Mouse (Mus musculus) hindbrain, postnatal 0 days (tissue): ENCODE data around the gene Ccdc12. TPM values are rescaled to one million over a fixed set of nuclear protein-coding genes. Genes with fewer than 3 reads are reported as not detected.

Experiments
- ATAC-seq: fragments of 200-750 bp; cut with Nextera tagmentation; 2 replicates; pipeline ENCODE4 v1.8.0; 2017; ENCODE audit warnings: mild to moderate bottlenecking, moderate TSS enrichment, moderate library complexity
- DNase-seq: peaks from one replicate; pipeline ENCODE4 v3.0.0-alpha.2; 2015; ENCODE audit warnings: low spot score
- H3K27ac ChIP-seq: fragments of 300-500 bp; sonication (generic); 2 replicates; pipeline ENCODE4 v1.5.1; 2014; ENCODE audit warnings: mild to moderate bottlenecking
- H3K27me3 ChIP-seq: fragments of 300-500 bp; sonication (generic); 2 replicates; pipeline ENCODE4 v1.6.1; 2014; ENCODE audit warnings: low read length, mixed read lengths; ENCODE audit not compliant: insufficient read depth
- H3K36me3 ChIP-seq: fragments of 300-500 bp; sonication (generic); 2 replicates; pipeline ENCODE4 v1.6.1; 2014; ENCODE audit warnings: low read length, mixed read lengths; ENCODE audit not compliant: insufficient read depth
- H3K4me1 ChIP-seq: fragments of 300-500 bp; sonication (generic); 2 replicates; pipeline ENCODE4 v1.6.1; 2014; ENCODE audit warnings: antibody characterized with exemption, low read length, mixed read lengths; ENCODE audit not compliant: insufficient read depth
- H3K4me2 ChIP-seq: fragments of 300-500 bp; sonication (generic); 2 replicates; pipeline ENCODE4 v1.6.1; 2014; ENCODE audit warnings: low read depth, mild to moderate bottlenecking, low read length, moderate library complexity, mixed read lengths
- H3K4me3 ChIP-seq: fragments of 300-500 bp; sonication (generic); 2 replicates; pipeline ENCODE4 v1.5.1; 2014; ENCODE audit warnings: low read length
- H3K9ac ChIP-seq: fragments of 300-500 bp; sonication (generic); replicated peaks from 2 replicates; pipeline ENCODE4 v1.6.1; 2014; ENCODE audit warnings: mild to moderate bottlenecking, low read length, moderate library complexity, mixed read lengths
- H3K9me3 ChIP-seq: fragments of 300-500 bp; sonication (generic); 2 replicates; pipeline ENCODE4 v1.6.1; 2016; ENCODE audit warnings: low read length, mixed read lengths
- CTCF ChIP-seq: IDR thresholded peaks from 2 replicates; pipeline ENCODE4 v1.5.1; 2016; ENCODE audit warnings: antibody characterized with exemption, control low read depth, low read depth
- WGBS: fragments of 180-500 bp; shearing (Covaris S2); extraction: QIAGEN DNeasy Blood & Tissue Kit; methylation state at CpG from one replicate; pipeline ENCODE4 v1.1.7; 2014; 5-methylcytosine and 5-hydroxymethylcytosine counted together
- polyA plus RNA-seq: library from polyadenylated mRNA; unstranded; fragments of >200 nt; fragmentation: Nextera tagmentation; extraction: Ambion mirVana; gene quantifications from 2 replicates; pipeline ENCODE4 v1.2.1, GENCODE M21; 2015
- total RNA-seq: library from RNA; depleted of rRNA; stranded (reverse); fragments of >200 nt; gene quantifications from 2 replicates; pipeline ENCODE4 v1.2.3, GENCODE M21; 2014

Ccdc12 gene
- total and polyA plus RNA-seq, 2 experiments from 2014 or later, result 17.0 to 113 TPM

DNA sequence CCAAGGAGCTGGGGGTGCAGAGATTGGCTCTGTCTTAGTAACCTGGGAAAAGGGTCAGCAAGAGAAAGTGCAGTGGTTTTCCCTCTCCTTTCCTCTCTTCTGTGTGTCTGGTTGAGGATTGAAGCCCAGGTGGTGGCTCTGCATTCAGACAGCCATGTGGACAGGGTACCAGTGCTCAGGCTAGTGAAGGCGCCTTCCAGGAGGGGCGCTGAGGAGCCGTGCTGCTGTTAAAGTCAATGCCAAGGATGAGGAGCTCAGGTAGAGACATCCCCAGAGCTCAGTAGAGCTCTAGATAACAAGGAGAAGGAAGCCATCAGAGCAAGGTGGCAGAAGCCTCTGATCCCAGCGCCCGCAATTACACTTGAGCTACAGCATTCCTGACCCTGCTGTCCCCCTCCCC is 30.8 kb downstream of the Ccdc12 start:
- no peak overlapping the region for H3K9ac ChIP-seq
- no peak overlapping the region for H3K27ac ChIP-seq
- no peak overlapping the region for H3K4me3 ChIP-seq
- DNase-seq (no peak), ATAC-seq (no peak)
- WGBS, result 65% methylated on average over 5 of the region's 5 CpGs
- peak; percentile 50; the same call in 1 of the 2 replicates for TF ChIP-seq CTCF
- no peaks in the 10 kb centered on the region for H3K36me3 ChIP-seq
- H3K27me3 ChIP-seq, result no peaks in the 10 kb centered on the region
- H3K9me3 ChIP-seq, result no peaks in the 10 kb centered on the region
- no peak overlapping the region for H3K4me2 ChIP-seq
- peaks cover 32% of the 10 kb centered on the region; the same call in 1 of the 2 replicates for H3K4me1 ChIP-seq

DNA sequence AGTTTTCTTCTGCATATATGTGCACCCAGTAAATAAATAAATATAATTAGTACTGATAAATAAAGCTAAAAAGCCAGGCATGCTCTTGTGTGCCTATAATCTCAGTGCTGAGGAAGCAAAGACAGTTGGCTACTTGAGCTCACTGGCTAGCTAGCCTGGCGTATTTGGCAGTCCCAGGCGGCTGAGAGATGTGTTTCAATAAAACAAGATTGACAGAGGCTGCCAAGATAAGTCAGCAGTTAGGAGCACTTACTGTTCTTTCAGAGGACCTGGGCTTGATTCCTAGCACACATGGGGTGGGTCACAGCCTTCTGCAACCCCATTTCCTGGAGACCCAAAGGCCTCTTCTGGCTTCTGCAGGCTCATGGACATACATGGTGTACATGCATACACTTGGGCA is 31.5 kb downstream of the Ccdc12 start:
- WGBS, result 70% methylated on average over 2 of the region's 2 CpGs
- TF ChIP-seq CTCF, result no peak
- Histone ChIP-seq H3K9ac (no peak overlapping the region), H3K36me3 (no peaks in the 10 kb centered on the region), H3K4me1 (peaks cover 26% of the 10 kb centered on the region; the same call in 1 of the 2 replicates), H3K27me3 (no peaks in the 10 kb centered on the region), H3K4me2 (no peak overlapping the region), H3K27ac (no peak overlapping the region), H3K4me3 (no peak overlapping the region), H3K9me3 (no peaks in the 10 kb centered on the region)
- ATAC-seq, result no peak
- no peak for DNase-seq

DNA sequence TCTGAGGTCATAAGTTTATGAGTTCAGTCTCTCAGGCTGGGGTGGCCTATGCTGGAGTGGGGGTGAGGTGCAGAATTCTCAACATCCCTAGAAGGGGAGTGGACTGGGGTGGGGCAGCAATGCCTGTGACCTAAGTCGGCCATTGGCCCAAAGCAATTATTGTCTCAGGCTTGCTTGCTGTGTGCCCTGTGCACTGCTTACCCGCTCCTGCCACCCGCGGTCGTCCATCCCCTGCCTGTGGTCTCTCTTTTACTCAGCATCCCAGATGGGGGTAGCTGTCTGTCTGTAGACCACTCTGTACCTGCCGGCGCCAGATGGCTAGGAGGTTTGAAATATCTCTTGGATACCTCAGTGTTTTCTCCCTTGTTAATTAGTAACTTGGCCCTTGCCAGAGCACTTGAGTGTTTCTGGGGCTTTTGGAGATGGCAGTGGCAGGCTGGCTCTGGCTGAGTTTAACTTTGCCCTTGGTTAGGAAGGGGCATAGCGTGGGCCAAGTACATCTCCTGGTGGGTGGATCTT is 33.0 kb downstream of the Ccdc12 start:
- Histone ChIP-seq H3K9me3 (no peaks in the 10 kb centered on the region), H3K4me2 (no peak overlapping the region), H3K27me3 (no peaks in the 10 kb centered on the region), H3K36me3 (peaks cover 8% of the 10 kb centered on the region; the same call in 1 of the 2 replicates), H3K4me3 (no peak overlapping the region), H3K9ac (no peak overlapping the region), H3K4me1 (peaks cover 16% of the 10 kb centered on the region; the same call in 1 of the 2 replicates), H3K27ac (no peak overlapping the region)
- TF ChIP-seq CTCF, result no peak
- 82% methylated on average over 8 of the region's 8 CpGs for WGBS
- ATAC-seq, result no peak
- DNase-seq, result no peak

DNA sequence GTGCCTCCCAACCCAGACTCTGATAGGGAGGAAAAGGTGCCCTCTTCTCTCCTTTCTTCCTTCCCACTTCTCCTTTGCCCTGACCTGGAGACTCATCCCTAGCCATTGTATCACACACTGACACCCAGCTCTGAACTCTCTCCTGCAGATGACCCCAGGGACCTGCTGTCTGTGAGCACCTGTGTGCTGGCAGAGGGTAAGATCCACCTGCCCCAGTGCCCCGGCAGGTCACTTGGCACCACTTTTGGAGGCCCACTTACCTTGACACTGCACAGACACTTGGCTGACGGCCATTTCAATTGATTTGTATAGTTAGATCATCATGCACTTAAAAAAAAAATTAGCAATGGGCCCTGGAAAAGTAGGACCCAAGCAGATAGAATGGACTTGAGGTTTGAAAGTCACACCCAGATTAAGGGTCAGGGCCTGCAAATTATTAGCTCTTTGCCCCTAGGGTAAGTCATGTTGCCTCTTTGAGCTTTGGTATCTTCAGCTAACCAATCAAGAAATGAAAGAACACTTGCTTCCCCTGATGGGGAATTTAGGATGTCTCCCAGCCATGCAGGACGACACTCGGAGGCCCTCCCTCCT is 39.0 kb downstream of the Ccdc12 start:
- DNase-seq (no peak), ATAC-seq (no peak)
- Histone ChIP-seq H3K4me1 (no peaks in the 10 kb centered on the region), H3K27ac (no peak overlapping the region), H3K27me3 (no peaks in the 10 kb centered on the region), H3K9me3 (no peaks in the 10 kb centered on the region), H3K36me3 (peaks cover 13% of the 10 kb centered on the region), H3K9ac (no peak overlapping the region), H3K4me3 (no peak overlapping the region), H3K4me2 (no peak overlapping the region)
- WGBS, result 94% methylated on average over 4 of the region's 4 CpGs
- no peak for TF ChIP-seq CTCF

DNA sequence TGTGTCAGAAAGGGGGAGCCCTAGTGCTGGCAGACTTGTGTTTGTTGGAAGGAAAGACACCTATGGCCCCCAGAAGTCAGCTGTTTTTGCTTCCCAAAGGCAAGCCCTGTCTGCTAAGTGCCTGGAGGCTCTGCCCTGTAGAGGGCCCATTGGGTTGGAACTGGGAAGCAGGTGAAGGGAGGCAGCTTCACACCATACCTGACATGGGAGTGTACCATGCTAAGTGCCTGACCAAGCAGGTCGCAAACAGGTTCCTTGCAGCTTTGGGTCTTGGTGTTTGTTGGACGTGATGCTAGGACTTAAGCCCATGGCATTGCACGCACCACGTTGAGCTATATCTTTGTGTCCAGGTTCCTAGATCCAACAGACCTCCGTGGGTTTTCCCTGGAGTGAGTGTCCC is 40.1 kb downstream of the Ccdc12 start:
- Histone ChIP-seq H3K27ac (no peak overlapping the region), H3K4me1 (no peaks in the 10 kb centered on the region), H3K27me3 (no peaks in the 10 kb centered on the region), H3K9ac (no peak overlapping the region), H3K4me2 (no peak overlapping the region), H3K36me3 (peaks cover 13% of the 10 kb centered on the region), H3K4me3 (no peak overlapping the region), H3K9me3 (no peaks in the 10 kb centered on the region)
- DNase-seq, result no peak
- WGBS, result 91% methylated on average over 5 of the region's 5 CpGs
- no peak for ATAC-seq
- TF ChIP-seq CTCF, result no peak

DNA sequence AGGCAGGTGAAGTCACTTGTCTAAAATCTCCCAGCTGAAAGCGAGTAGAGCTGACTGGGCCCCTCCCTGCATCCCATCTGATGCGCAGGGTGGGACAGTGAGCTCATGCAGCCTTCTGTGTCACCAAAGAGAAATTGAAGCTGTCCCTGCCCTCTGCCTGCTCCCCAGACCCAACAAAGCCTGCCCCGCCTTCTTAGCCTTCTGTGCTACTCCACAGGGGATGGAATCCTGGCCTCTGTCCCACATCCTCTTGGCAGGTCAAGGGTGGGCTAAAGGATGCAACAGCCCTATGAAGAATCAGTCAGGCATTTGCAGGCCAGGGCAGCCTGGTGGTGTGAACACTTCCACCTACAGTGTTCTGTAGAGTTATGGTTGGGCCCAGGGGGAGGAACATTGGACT is 41.2 kb downstream of the Ccdc12 start:
- Histone ChIP-seq H3K9ac (no peak overlapping the region), H3K27me3 (no peaks in the 10 kb centered on the region), H3K9me3 (no peaks in the 10 kb centered on the region), H3K36me3 (peaks cover 13% of the 10 kb centered on the region), H3K27ac (no peak overlapping the region), H3K4me3 (no peak overlapping the region), H3K4me2 (no peak overlapping the region), H3K4me1 (no peaks in the 10 kb centered on the region)
- no peak for TF ChIP-seq CTCF
- ATAC-seq (0 out of 2 replicates have a peak, but pooled peaks have one; percentile 40), DNase-seq (peak; percentile 40)
- WGBS, result 60% methylated on average over 3 of the region's 3 CpGs

DNA sequence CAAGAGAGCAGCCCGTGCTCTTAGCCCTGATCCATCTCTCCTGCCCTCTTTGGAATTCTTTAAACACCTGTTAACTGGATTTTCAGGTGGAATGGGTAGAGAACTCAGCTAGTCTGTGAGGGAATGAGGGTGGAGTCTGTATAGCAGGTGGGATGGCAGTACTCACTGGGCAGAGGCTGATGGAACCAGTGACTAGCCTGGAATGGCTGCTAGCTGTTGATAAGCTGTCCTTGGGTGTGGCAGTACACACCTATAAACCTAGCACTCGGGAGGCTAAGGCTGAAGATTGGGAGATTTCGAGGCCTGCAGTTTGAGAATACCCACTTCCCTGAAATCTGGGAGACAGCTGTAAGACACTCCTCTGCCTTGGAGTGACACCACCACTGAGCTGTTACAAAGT is 43.3 kb downstream of the Ccdc12 start:
- 93% methylated on average over 3 of the region's 3 CpGs for WGBS
- TF ChIP-seq CTCF, result no peak

More for the DNA sequence above, 43.3 kb downstream of the Ccdc12 start:
- no peaks in the 10 kb centered on the region for H3K27me3 ChIP-seq
- H3K9ac ChIP-seq, result no peak overlapping the region
- H3K4me3 ChIP-seq, result no peak overlapping the region
- DNase-seq, result no peak
- no peak overlapping the region for H3K27ac ChIP-seq
- peaks cover 5% of the 10 kb centered on the region; the same call in 1 of the 2 replicates for H3K36me3 ChIP-seq
- H3K4me1 ChIP-seq, result no peaks in the 10 kb centered on the region
- no peak for ATAC-seq
- no peaks in the 10 kb centered on the region for H3K9me3 ChIP-seq
- H3K4me2 ChIP-seq, result no peak overlapping the region
